Mouse (Mus musculus): ENCODE results near the gene Kdelr2. TPM values are rescaled to one million over a fixed set of nuclear protein-coding genes. Genes with fewer than 3 reads are reported as not detected.
"Not testable (repeated sequence)": the region's sequence is repeated elsewhere in the genome, so short reads cannot be mapped to it uniquely, and the experiment has no call there.

Gene Kdelr2
- polyA plus RNA-seq, 1 experiment from 2014 or later = 315 TPM

DNA sequence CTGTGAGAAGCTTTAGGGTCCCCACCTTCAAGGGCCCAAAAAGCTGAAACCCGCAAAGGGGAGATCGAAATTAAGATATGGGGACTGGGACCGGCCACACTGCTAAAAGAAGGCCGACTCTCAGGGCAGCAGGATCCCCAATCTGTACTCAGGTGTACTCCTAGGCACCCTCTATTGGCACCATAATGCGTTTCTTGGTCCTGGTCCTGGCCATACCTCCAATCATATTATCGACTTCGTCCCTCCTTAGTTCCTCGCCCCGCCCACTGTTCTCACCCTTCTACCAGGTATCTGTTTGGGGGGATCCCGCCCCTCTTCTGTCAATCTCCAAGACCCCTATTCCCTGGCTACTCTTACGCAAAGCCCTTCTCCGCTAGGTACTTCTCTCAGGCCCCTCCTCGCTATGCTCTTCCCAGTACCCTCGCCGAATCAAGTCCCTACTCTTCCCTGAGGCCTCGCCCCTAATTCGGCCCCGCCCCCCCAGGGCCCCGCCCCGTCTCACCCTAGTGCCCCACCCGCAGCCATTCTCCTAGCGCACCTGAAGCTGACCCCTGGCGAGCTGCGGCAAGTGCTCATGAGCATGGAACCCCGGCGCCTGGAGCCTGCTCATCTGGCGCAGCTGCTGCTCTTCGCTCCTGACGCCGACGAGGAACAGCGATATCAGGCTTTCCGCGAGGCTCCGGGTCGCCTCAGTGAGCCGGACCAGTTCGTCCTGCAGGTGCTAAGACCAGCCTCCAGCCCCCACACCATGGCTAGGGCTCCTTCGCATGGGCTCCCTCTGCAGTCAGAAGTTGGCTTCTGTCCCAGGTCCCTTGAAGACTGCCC is 16.6 kb upstream of the Kdelr2 start:
- Histone ChIP-seq H3K4me1 (replicated peaks; ENCODE audit: control insufficient read depth, insufficient read depth) (peaks cover 7% of the 10 kb centered on the region; the same call in 1 of the 2 replicates), H3K27ac (replicated peaks) (no peak overlapping the region; the same call in 1 of the 2 replicates), H3K9me3 (ENCODE audit: control insufficient read depth, low read length) (no peaks in the 10 kb centered on the region), H3K36me3 (ENCODE audit: control insufficient read depth, insufficient read depth, low read length) (no peaks in the 10 kb centered on the region), H3K27me3 (ENCODE audit: control insufficient read depth, insufficient read depth, low read length) (no peaks in the 10 kb centered on the region), H3K9ac (ENCODE audit: low read length) (0 out of 2 replicates have a peak overlapping the region, but pooled peaks have one; percentile 13), H3K4me3 (ENCODE audit: low read depth, low read length) (peak overlapping the region; percentile 31), H3K4me2 (replicated peaks; ENCODE audit: low read depth) (peak overlapping the region; percentile 62)
- ATAC-seq (ENCODE audit: low FRiP score, low TSS enrichment) = peak; percentile 84
- TF ChIP-seq EP300 (optimal IDR thresholded peaks at IDR 0.05) = no peak
- TF ChIP-seq CTCF (IDR thresholded peaks at IDR 0.05; ENCODE audit: low read depth) = peak; percentile 33; the same call in 1 of the 2 replicates
- DNase-seq (ENCODE audit: low spot score) = peak; percentile 91
- WGBS = 10% methylated on average over 39 of the region's 39 CpGs

DNA sequence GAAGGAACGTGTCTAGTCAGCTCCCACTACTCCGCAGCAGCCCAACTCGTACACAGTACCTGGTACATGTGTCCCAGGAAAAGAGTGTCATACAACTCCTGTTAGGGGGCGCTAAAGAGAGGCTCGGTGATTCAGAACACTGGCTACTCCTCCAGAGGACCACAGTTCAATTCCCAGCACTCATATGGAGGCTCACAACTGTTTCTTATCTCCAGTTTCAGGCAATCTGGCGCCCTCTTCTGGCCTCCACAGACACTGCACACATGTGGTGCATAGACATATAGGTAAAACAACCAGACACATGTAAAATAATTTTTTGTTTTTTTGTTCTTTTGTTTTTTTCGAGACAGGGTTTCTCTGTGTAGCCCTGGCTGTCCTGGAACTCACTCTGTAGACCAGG is 9.5 kb upstream of the Kdelr2 start:
- WGBS = 83% methylated on average over 7 of the region's 7 CpGs

DNA sequence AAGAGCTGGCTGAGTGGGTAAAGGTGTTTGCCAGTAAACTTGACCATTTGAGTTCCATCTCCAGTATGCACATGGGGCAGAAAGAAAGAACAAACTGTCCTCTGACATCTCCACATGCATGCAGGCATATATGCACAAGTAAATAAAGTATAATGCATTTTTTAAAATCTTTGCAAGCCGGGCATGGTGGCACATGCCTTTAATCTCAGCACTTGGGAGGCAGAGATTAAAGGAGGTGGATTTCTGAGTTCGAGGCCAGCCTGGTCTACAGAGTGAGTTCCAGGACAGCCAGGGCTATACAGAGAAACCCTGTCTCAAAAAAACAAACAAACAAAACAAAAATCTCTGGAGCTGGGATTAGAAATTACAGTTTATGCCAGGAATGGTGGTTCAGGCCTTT is 8.7 kb upstream of the Kdelr2 start:
- H3K9me3 ChIP-seq (ENCODE audit: control insufficient read depth, low read length); ATAC-seq (ENCODE audit: low FRiP score, low TSS enrichment); DNase-seq (ENCODE audit: low spot score); H3K27ac ChIP-seq (replicated peaks); H3K4me1 ChIP-seq (replicated peaks; ENCODE audit: control insufficient read depth, insufficient read depth); H3K27me3 ChIP-seq (ENCODE audit: control insufficient read depth, insufficient read depth, low read length); H3K4me3 ChIP-seq (ENCODE audit: low read depth, low read length); H3K36me3 ChIP-seq (ENCODE audit: control insufficient read depth, insufficient read depth, low read length); H3K9ac ChIP-seq (ENCODE audit: low read length); H3K4me2 ChIP-seq (replicated peaks; ENCODE audit: low read depth): not testable (repeated sequence)
- WGBS = 91% methylated on average over 2 of the region's 2 CpGs

More for the DNA sequence above, 9.5 kb upstream of the Kdelr2 start:
- Histone ChIP-seq H3K9me3 (ENCODE audit: control insufficient read depth, low read length) (no peaks in the 10 kb centered on the region), H3K27ac (replicated peaks) (no peak overlapping the region), H3K4me2 (replicated peaks; ENCODE audit: low read depth) (no peak overlapping the region), H3K9ac (ENCODE audit: low read length) (no peak overlapping the region), H3K27me3 (ENCODE audit: control insufficient read depth, insufficient read depth, low read length) (no peaks in the 10 kb centered on the region), H3K4me3 (ENCODE audit: low read depth, low read length) (no peak overlapping the region), H3K36me3 (ENCODE audit: control insufficient read depth, insufficient read depth, low read length) (no peaks in the 10 kb centered on the region), H3K4me1 (replicated peaks; ENCODE audit: control insufficient read depth, insufficient read depth) (no peaks in the 10 kb centered on the region)
- TF ChIP-seq CTCF (IDR thresholded peaks at IDR 0.05; ENCODE audit: low read depth) (peak; percentile 46), EP300 (optimal IDR thresholded peaks at IDR 0.05) (no peak)
- ATAC-seq (ENCODE audit: low FRiP score, low TSS enrichment) (no peak), DNase-seq (ENCODE audit: low spot score) (no peak)

DNA sequence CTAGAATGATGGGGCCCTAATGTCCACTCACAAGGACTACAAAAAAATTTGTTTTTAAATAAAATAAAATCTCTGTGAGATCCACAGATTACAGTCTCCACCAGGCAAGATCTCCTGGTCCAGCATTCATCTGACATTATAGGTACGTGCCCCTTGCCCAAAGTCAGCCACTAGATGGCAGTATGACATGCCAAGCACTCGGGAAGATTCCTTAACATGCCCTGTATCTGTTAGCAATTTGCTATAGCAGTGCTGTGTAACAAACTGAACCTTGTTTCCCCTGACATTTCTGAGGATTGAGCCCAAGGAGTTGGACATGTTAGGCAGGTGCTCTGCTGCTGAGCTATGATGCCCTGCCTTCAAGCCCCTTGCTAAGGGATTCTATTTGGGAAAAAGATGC is 8.0 kb upstream of the Kdelr2 start:
- H3K27me3 ChIP-seq (ENCODE audit: control insufficient read depth, insufficient read depth, low read length) = no peaks in the 10 kb centered on the region
- 39% methylated on average over 2 of the region's 2 CpGs for WGBS
- no peak for ATAC-seq (ENCODE audit: low FRiP score, low TSS enrichment)
- H3K36me3 ChIP-seq (ENCODE audit: control insufficient read depth, insufficient read depth, low read length) = no peaks in the 10 kb centered on the region
- H3K9ac ChIP-seq (ENCODE audit: low read length) = no peak overlapping the region
- no peak overlapping the region for H3K4me3 ChIP-seq (ENCODE audit: low read depth, low read length)
- no peak overlapping the region for H3K27ac ChIP-seq (replicated peaks)
- DNase-seq (ENCODE audit: low spot score) = peak; percentile 35
- TF ChIP-seq CTCF (IDR thresholded peaks at IDR 0.05; ENCODE audit: low read depth) (peak; percentile 70), EP300 (optimal IDR thresholded peaks at IDR 0.05) (no peak)
- no peaks in the 10 kb centered on the region for H3K9me3 ChIP-seq (ENCODE audit: control insufficient read depth, low read length)
- no peak overlapping the region for H3K4me2 ChIP-seq (replicated peaks; ENCODE audit: low read depth)
- H3K4me1 ChIP-seq (replicated peaks; ENCODE audit: control insufficient read depth, insufficient read depth) = no peaks in the 10 kb centered on the region

DNA sequence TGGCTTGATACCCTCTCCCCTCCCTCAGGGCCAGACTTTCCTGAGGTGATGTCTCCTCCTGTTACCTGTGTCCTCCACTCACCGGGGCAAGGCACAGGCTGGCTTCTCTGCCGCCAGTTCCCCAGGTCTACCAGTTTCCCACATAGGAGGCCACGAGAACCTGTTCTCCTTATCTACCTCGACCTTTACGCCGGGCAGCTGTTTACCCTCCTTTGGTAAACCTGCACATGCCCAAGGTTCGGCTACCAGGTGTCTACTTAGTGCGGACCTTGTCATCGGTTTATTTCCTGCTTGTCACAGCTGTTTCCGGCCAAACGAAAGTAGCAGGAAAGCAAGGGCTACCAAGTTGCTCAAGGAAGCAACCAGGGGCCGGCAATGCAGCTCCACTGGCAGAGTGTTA is 3.1 kb upstream of the Kdelr2 start:
- TF ChIP-seq CTCF (IDR thresholded peaks at IDR 0.05; ENCODE audit: low read depth) (no peak), EP300 (optimal IDR thresholded peaks at IDR 0.05) (no peak)
- H3K4me2 ChIP-seq (replicated peaks; ENCODE audit: low read depth) = no peak overlapping the region
- H3K9me3 ChIP-seq (ENCODE audit: control insufficient read depth, low read length) = no peaks in the 10 kb centered on the region
- no peak overlapping the region for H3K4me3 ChIP-seq (ENCODE audit: low read depth, low read length)
- peak; percentile 93 for ATAC-seq (ENCODE audit: low FRiP score, low TSS enrichment)
- no peaks in the 10 kb centered on the region for H3K27me3 ChIP-seq (ENCODE audit: control insufficient read depth, insufficient read depth, low read length)
- peak; percentile 91 for DNase-seq (ENCODE audit: low spot score)
- H3K36me3 ChIP-seq (ENCODE audit: control insufficient read depth, insufficient read depth, low read length) = no peaks in the 10 kb centered on the region
- 0 out of 2 replicates have a peak overlapping the region, but pooled peaks have one; percentile 31 for H3K9ac ChIP-seq (ENCODE audit: low read length)
- 61% methylated on average over 12 of the region's 12 CpGs for WGBS
- no peaks in the 10 kb centered on the region for H3K4me1 ChIP-seq (replicated peaks; ENCODE audit: control insufficient read depth, insufficient read depth)
- H3K27ac ChIP-seq (replicated peaks) = peak overlapping the region; percentile 88

DNA sequence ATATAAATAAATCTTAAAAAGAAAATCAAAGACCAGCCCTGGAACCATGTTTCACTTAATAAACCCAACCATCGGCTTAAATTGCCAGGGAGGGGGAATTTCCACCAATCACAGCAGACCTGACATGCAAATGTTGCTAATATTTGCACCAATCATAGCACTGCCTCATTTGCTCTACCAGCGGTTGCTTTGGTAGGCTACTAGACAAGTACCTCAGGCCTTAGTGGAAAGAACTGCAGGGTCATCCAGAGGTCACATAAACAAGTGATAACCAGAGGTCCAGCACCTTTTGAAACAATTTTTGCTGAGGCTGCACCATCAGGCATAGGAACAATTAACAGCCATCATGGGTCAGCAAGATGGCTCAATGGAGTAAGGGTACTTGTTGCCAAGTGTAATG is 2.1 kb upstream of the Kdelr2 start:
- Histone ChIP-seq H3K36me3 (ENCODE audit: control insufficient read depth, insufficient read depth, low read length) (0 out of 2 replicates have a peak, but pooled peaks cover under 1% of the 10 kb centered on the region), H3K27ac (replicated peaks) (no peak overlapping the region), H3K27me3 (ENCODE audit: control insufficient read depth, insufficient read depth, low read length) (no peaks in the 10 kb centered on the region), H3K4me3 (ENCODE audit: low read depth, low read length) (no peak overlapping the region), H3K4me1 (replicated peaks; ENCODE audit: control insufficient read depth, insufficient read depth) (no peaks in the 10 kb centered on the region), H3K9ac (ENCODE audit: low read length) (no peak overlapping the region), H3K4me2 (replicated peaks; ENCODE audit: low read depth) (no peak overlapping the region), H3K9me3 (ENCODE audit: control insufficient read depth, low read length) (no peaks in the 10 kb centered on the region)
- DNase-seq (ENCODE audit: low spot score) (no peak), ATAC-seq (ENCODE audit: low FRiP score, low TSS enrichment) (no peak)
- TF ChIP-seq EP300 (optimal IDR thresholded peaks at IDR 0.05) = no peak
- TF ChIP-seq CTCF (IDR thresholded peaks at IDR 0.05; ENCODE audit: low read depth) = no peak
- 39% methylated on average over 2 of the region's 2 CpGs for WGBS
